Mouse (Mus musculus) lung, adult 2 months (tissue): ENCODE results near the gene Dab1. TPM values are rescaled to one million over a fixed set of nuclear protein-coding genes. Genes with fewer than 3 reads are reported as not detected.
A peak's percentile ranks its signal among the peaks of the same experiment; 100 is the strongest.

Source experiments
- DNase-seq: peaks from one replicate; pipeline ENCODE4 v3.0.0; 2022
- H3K4me1 ChIP-seq: fragments of 200-500 bp; 2 replicates; pipeline ENCODE4 v1.6.1; 2011; ENCODE audit warnings: low read length; ENCODE audit not compliant: control insufficient read depth, insufficient read depth
- H3K4me3 ChIP-seq: fragments of 200-500 bp; replicated peaks from 2 replicates; pipeline ENCODE3; 2011; ENCODE audit warnings: low read depth, mild to moderate bottlenecking, control low read depth, low read length; ENCODE audit errors: extremely low read depth
- CTCF ChIP-seq: fragments of 200-500 bp; IDR thresholded peaks from 2 replicates; pipeline ENCODE4 v1.5.1; 2011; ENCODE audit warnings: mild to moderate bottlenecking, low read length, control low read depth; ENCODE audit not compliant: insufficient read depth
- POLR2A ChIP-seq: fragments of 200-500 bp; IDR thresholded peaks from 2 replicates; pipeline ENCODE4 v1.6.1; 2011; ENCODE audit warnings: low read depth, mild to moderate bottlenecking, control low read depth, low read length, borderline replicate concordance; ENCODE audit errors: extremely low read depth
- WGBS: fragments of 180-500 bp; shearing (Covaris S2); methylation state at CpG from one replicate; pipeline ENCODE4 v1.1.7; 2018; 5-methylcytosine and 5-hydroxymethylcytosine counted together
- polyA plus RNA-seq: library from polyadenylated mRNA; depleted of rRNA; stranded (reverse); fragments of >200 nt; gene quantifications from 2 replicates; pipeline ENCODE4 v1.2.3, GENCODE M21; 2012

Dab1 gene
- polyA plus RNA-seq, 1 experiment, result 0.28 TPM

DNA sequence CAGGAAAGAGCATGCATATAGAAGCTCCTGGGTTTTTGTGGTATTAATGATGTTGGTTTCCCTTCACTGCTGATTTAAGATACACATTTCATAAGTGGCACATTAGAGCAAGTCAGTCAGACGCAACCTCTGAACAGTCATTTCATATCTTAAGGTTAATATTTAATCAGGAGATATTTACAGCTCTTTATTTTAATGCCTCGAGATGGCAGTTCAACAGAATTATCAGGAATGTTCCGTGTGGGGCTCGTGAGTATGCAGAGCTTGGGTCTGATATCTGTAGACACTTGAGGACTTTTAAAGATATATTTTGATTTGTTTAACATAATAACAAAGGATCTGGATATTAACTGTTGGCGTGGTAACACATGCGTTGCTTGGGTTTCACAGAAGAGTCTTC is 892.7 kb downstream of the Dab1 start:
- no peak for DNase-seq
- TF ChIP-seq POLR2A, result no peak
- no peak for TF ChIP-seq CTCF
- no peak overlapping the region for H3K4me3 ChIP-seq
- H3K4me1 ChIP-seq, result no peaks in the 10 kb centered on the region
- 62% methylated on average over 6 of the region's 6 CpGs for WGBS

DNA sequence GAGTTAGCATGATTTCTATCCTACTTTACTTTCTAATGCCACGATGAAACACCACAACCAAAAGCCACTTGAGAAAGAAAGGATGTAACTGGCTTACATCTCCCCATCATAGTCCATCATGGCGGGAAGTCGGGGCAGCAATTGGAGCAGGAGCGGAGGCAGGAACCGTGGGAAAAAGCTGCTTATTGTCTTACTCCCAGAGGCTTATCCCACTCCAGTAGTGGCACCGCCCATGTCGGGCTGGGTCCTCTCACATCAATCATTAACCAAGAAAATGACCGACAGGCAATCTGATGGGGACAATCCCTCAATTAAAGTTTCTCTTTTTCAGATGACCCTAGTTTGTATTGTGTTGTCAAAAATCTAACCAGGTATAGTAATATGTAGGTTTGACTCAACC is 893.4 kb downstream of the Dab1 start:
- Histone ChIP-seq H3K4me3 (no peak overlapping the region), H3K4me1 (no peaks in the 10 kb centered on the region)
- WGBS, result 77% methylated on average over 8 of the region's 8 CpGs
- TF ChIP-seq POLR2A (no peak), CTCF (no peak)
- DNase-seq, result no peak

DNA sequence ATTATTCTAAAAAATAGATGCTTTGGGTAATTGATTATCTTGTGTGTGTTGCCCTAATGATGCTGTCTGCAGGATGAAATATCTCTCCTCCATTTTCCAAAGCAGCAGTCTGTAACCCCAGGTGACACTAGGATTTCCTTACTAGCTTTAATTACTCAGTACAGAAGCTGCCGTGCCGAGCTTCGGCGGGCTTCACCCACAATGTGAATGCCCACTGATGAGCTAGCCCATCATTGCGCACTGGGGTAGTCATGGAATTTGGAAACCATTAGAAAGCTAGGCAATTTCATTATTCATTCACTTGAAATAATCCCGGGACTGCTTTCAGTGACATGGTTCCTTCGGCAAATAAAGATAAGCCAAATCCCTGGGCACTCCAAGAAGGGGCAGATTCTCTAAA is 894.5 kb downstream of the Dab1 start:
- no peak overlapping the region for H3K4me3 ChIP-seq
- no peaks in the 10 kb centered on the region for H3K4me1 ChIP-seq
- 76% methylated on average over 7 of the region's 7 CpGs for WGBS
- TF ChIP-seq POLR2A (no peak), CTCF (no peak)
- DNase-seq, result no peak

DNA sequence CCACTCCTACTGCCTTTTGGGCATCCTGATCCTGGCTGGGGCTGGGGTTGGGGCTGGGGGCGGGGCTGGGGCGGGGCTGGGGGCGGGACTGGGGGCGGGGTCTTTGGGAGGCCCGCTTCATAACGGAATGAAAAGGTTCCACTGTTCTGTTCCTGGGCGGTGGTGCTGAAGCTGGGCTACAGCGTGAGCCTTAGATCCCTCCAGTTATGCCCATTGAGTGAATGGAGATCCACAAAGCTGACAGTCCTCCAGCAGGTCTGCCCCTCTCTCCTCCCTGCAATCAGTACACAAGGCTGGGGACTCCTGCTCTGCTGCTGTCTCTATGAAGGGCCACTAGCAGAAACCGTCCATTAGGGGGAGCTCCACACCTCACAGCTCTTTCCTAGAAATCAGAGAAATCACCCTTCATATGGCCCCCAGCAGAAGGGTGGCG is 895.4 kb downstream of the Dab1 start:
- Histone ChIP-seq H3K4me3 (no peak overlapping the region), H3K4me1 (no peaks in the 10 kb centered on the region)
- TF ChIP-seq CTCF, result peak; percentile 64
- no peak for TF ChIP-seq POLR2A
- peak; percentile 19 for DNase-seq
- WGBS, result 4% methylated on average over 10 of the region's 10 CpGs

DNA sequence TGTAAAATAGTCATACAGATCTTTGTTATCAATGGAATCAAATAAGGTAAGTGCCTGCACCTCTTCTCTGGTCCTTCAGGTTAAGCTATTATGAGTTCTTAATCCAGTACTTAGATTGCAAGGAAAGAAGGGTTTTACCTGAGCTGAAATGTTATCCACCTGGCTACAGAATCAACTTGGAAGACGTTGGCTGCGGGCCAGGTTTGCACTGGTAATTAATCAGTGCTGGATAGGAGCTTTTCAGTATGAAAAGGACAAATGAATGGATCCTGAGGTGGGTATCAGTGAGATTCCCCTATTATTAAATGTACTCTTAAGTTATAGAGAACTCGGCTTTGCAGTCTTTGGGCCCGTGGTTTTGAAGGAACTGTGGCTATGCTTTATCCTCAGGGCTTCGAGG is 896.5 kb downstream of the Dab1 start:
- H3K4me1 ChIP-seq, result no peaks in the 10 kb centered on the region
- WGBS, result 59% methylated on average over 5 of the region's 5 CpGs
- no peak for DNase-seq
- TF ChIP-seq CTCF, result no peak
- TF ChIP-seq POLR2A, result no peak
- no peak overlapping the region for H3K4me3 ChIP-seq

DNA sequence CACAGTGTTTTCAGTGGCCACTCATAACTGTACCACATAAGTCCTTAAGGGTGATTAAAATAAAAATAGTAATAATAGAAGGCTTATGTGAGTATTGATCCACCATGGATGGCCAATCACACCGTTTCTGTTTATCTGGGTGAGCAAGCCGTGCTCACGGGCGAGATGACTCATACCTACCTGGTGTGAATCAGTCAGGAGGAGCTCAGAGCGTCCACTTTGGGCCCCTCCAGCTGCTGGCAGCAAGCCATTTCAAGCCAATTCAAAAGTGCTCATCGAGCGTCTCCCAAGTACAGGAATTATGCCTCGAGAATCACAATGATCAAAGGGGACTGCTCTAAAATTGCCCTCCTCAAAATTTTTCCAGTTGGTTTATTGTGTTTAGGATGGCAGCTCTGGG is 903.2 kb downstream of the Dab1 start:
- Histone ChIP-seq H3K4me3 (no peak overlapping the region), H3K4me1 (no peaks in the 10 kb centered on the region)
- peak; percentile 9 for DNase-seq
- TF ChIP-seq POLR2A, result no peak
- TF ChIP-seq CTCF, result no peak
- 50% methylated on average over 8 of the region's 8 CpGs for whole genome bisulfite sequencing

DNA sequence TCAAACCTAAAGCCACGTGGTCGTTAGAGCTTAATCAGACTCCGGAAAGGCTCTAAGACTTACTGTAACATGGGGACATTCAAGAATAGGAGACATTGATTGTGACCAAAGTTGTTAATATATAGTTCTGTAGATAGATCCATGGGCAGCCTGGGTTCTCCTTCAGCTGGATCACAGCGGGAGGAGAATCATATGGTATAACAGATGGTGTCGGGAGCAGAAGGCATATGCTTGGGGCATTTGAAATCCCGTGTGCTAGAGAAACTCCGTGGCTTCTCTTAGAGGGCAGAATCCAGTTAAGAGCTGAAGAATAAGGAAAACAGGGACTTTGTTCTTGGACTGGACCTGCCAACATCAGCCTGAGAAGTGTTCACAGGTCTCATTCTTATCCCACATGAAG is 904.6 kb downstream of the Dab1 start:
- H3K4me1 ChIP-seq, result no peaks in the 10 kb centered on the region
- H3K4me3 ChIP-seq, result no peak overlapping the region
- TF ChIP-seq POLR2A (no peak), CTCF (no peak)
- WGBS, result 86% methylated on average over 7 of the region's 7 CpGs
- DNase-seq, result no peak

DNA sequence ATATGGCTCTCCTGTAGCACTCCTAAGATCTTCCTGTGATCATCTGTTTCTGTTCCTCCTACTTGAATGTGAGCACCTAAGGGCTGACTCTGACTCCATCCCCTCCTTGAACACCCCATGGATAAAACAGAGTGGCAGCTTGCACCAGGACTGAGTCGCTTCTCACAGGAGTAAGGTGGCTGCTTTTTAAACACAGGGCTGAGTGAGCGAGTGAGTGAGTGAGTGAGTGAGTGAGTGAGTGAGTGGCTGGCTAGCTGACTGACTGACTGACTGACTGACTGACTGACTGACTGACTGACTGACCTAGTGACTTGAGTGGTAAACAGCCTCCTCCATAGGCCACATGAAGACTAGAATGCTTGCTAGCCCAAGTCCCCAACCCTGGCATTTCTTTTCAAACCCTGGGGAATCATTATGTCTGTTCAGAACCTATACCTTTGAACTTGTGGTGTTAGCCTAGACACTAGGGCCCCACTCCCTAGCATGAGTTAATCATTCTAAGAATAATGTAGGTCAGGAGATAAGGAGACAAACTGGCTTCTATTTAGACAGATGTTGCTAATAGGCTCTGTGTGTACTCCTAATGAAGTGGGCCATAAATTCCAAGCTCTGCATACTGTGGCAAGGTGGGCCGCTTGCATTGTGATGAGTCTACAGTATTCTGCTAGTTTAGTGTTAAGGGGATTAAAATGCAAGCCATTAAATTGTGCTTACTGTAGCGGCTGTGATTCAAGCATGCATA is 910.9 kb downstream of the Dab1 start:
- no peaks in the 10 kb centered on the region for H3K4me1 ChIP-seq
- TF ChIP-seq CTCF (no peak), POLR2A (no peak)
- 85% methylated on average over 4 of the region's 4 CpGs for WGBS
- no peak overlapping the region for H3K4me3 ChIP-seq
- DNase-seq, result no peak

DNA sequence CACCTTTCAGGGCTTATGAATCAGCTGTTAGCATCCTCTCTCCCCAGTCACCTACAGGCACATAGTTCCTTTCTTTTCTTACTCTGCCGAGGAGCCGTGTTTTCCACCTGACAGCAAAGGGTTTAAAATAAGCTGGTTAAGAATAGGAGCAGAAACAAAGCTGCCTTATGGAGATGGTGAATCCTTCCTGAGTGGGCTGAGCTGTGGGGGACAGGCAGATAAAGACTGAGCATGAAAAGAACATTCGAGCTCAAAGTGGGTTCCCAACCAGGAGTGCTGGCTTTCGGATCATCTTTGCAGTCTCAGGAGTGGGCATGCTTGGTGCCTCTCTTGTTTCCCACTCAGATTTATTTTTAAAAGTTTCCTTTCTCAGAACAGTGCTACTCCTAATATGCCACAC is 913.7 kb downstream of the Dab1 start:
- Histone ChIP-seq H3K4me1 (no peaks in the 10 kb centered on the region), H3K4me3 (no peak overlapping the region)
- no peak for DNase-seq
- TF ChIP-seq CTCF (no peak), POLR2A (no peak)
- 87% methylated on average over 4 of the region's 4 CpGs for WGBS

DNA sequence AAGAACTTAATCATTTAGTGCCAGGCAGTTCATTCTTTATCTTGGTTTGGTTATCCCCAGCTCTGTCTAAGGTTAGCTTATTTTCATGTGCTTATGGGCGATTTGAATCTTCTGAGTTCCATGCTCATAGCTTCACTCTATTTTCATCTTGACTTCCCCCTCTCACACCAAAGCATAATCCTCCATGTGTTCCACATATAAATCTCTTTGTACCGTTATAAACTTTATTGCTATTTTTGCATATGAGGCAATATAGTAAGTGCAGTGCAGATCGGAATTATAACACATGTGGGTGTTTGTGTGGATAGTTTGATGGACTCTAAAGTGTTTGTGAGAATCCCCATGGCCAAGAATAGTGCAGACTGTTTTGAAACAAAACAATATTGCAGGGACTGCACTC is 919.3 kb downstream of the Dab1 start:
- WGBS, result 74% methylated on average over 3 of the region's 3 CpGs
- no peak overlapping the region for H3K4me3 ChIP-seq
- no peak for DNase-seq
- no peaks in the 10 kb centered on the region for H3K4me1 ChIP-seq
- TF ChIP-seq POLR2A (no peak), CTCF (no peak)

DNA sequence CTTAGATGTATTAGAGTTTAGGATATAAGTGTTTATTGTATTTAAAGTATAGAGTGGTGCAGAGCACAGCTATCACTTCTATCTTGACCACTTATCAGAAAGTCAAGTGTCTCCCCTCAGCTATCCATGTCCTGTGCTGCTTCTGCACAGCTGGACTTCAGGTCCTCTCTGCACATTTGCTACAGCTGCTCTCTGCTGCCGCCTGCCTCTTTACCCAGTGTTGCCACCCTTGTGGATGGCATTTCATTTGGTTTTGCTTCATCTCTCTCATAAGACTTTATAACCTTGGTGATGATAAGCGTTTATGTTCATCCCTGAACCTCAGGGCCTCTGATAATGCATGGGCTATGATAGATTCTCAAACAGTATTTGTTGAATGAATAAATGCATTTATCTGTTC is 919.9 kb downstream of the Dab1 start:
- no peak overlapping the region for H3K4me3 ChIP-seq
- 64% methylated on average over 2 of the region's 2 CpGs for WGBS
- TF ChIP-seq POLR2A (no peak), CTCF (peak; percentile 28; the same call in 1 of the 2 replicates)
- DNase-seq, result no peak
- no peaks in the 10 kb centered on the region for H3K4me1 ChIP-seq
